Mouse (Mus musculus) liver, adult 2 months (tissue): Measurements from ENCODE around the gene Lpp.

Source experiments
- CTCF ChIP-seq: fragments of 200-500 bp; IDR thresholded peaks from 2 replicates; pipeline ENCODE4 v1.5.1; 2011; ENCODE audit warnings: low read depth, low read length, control low read depth
- POLR2A ChIP-seq: fragments of 200-500 bp; IDR thresholded peaks from 2 replicates; pipeline ENCODE4 v1.6.1; 2011; ENCODE audit warnings: low read length, control low read depth; ENCODE audit not compliant: insufficient read depth; ENCODE audit errors: extremely low read depth

- TF ChIP-seq CTCF (no peak), POLR2A (no peak)
Measured at GRCm38 (mm10) chr16:24829860-24830259, 436.6 kb downstream of the Lpp start.
